27 mouse cellular contexts compared by ENCODE assay signal in genomic region chr5:121575867-121576266, GRCm38 (mm10). TPM values are rescaled to one million over a fixed set of nuclear protein-coding genes. Genes with fewer than 3 reads are reported as not detected.
"Had no signal": no experiment of that assay in that cellular context is flagged by ENCODE, and none has a peak within 500 bp of the region (broad histone marks: within the 10 kb centered on the region; RNA-seq: fewer than 3 reads in every experiment).

No protein-coding gene starts in this region.

- H3K27me3 ChIP-seq: heart, embryonic 13.5 days; heart, embryonic 15.5 days; hindbrain, embryonic 12.5 days; intestine, embryonic 15.5 days; limb, embryonic 13.5 days; limb, embryonic 15.5 days; liver, embryonic 12.5 days had no signal

- H3K4me1 ChIP-seq: hindbrain, embryonic 10.5 days; hindbrain, embryonic 12.5 days; intestine, embryonic 15.5 days; limb, embryonic 13.5 days; limb, embryonic 15.5 days; liver, embryonic 12.5 days had no signal

- DNase-seq: gastrocnemius, postnatal 14 days; heart, adult 2 months; heart, postnatal 14 days; heart, postnatal 4 days; kidney, adult 18-20 months; kidney, adult 8-10 months; kidney, postnatal 10 days; kidney, postnatal 25 days; kidney, postnatal 4 days; left cerebral cortex, postnatal 4 days had no signal

- H3K9me3 ChIP-seq: heart, embryonic 13.5 days; heart, embryonic 15.5 days; hindbrain, embryonic 10.5 days; hindbrain, embryonic 12.5 days; intestine, embryonic 15.5 days; limb, embryonic 13.5 days; limb, embryonic 15.5 days; liver, embryonic 12.5 days had no signal

- H3K4me3 ChIP-seq: heart, adult 2 months; heart, embryonic 13.5 days; heart, embryonic 15.5 days; hindbrain, embryonic 10.5 days; hindbrain, embryonic 12.5 days; intestine, embryonic 15.5 days; layer of hippocampus, adult 2 months; left cerebral cortex, adult 2 months; limb, embryonic 13.5 days; limb, embryonic 15.5 days; liver, embryonic 12.5 days had no signal

RNA-seq across cellular contexts. Expression of gene Gm42878, which starts 30.6 kb away (rescaled TPM):
- total RNA-seq: gastrocnemius, adult 18-20 months; gastrocnemius, postnatal 14 days; gastrocnemius, postnatal 4 days; granulocyte monocyte progenitor cell, adult 5-6 weeks; heart, postnatal 14 days; heart, postnatal 4 days; layer of hippocampus, adult 2 months; layer of hippocampus, postnatal 10 days; layer of hippocampus, postnatal 25 days; left cerebral cortex, postnatal 10 days; left cerebral cortex, postnatal 25 days; left cerebral cortex, postnatal 4 days had no signal
